Mouse (Mus musculus) thymus, adult 2 months (tissue): ENCODE data around the gene Imp3.

Experiments used
- CTCF ChIP-seq: fragments of 200-500 bp; IDR thresholded peaks from 2 replicates; pipeline ENCODE4 v1.5.1; 2012; ENCODE audit warnings: mild to moderate bottlenecking, control low read depth, low read length, moderate library complexity, borderline replicate concordance; ENCODE audit not compliant: control insufficient read depth, poor library complexity, insufficient read depth; ENCODE audit errors: extremely low read depth
- POLR2A ChIP-seq: fragments of 200-500 bp; IDR thresholded peaks from 2 replicates; pipeline ENCODE4 v1.6.1; 2012; ENCODE audit warnings: mild to moderate bottlenecking, low read length, control low read depth, moderate library complexity; ENCODE audit not compliant: control insufficient read depth, poor library complexity, insufficient read depth; ENCODE audit errors: extremely low read depth

- TF ChIP-seq CTCF, result no peak
- TF ChIP-seq POLR2A, result no peak
Measured at GRCm38 (mm10) chr9:56929496-56929895, 7.8 kb upstream of the Imp3 start.
